Mouse (Mus musculus) hindbrain, embryonic 16.5 days (tissue): ENCODE measurements around the gene Maml2. TPM values are rescaled to one million over a fixed set of nuclear protein-coding genes. Genes with fewer than 3 reads are reported as not detected.

Experiments used
- ATAC-seq: fragments of 200-750 bp; cut with Nextera tagmentation; 2 replicates; pipeline ENCODE4 v1.8.0; 2017; ENCODE audit warnings: moderate TSS enrichment, moderate library complexity
- H3K27ac ChIP-seq: fragments of 300-500 bp; sonication (generic); 2 replicates; pipeline ENCODE4 v1.5.1; 2014; ENCODE audit warnings: low read depth, mild to moderate bottlenecking, control low read depth, low read length, moderate library complexity
- H3K27me3 ChIP-seq: fragments of 300-500 bp; sonication (generic); replicated peaks from 2 replicates; pipeline ENCODE4 v1.6.1; 2014; ENCODE audit warnings: low read length; ENCODE audit not compliant: control insufficient read depth, insufficient read depth
- H3K36me3 ChIP-seq: fragments of 300-500 bp; sonication (generic); 2 replicates; pipeline ENCODE4 v1.6.1; 2014; ENCODE audit warnings: mild to moderate bottlenecking, low read length, moderate library complexity, mixed read lengths; ENCODE audit not compliant: control insufficient read depth, insufficient read depth
- H3K4me1 ChIP-seq: fragments of 300-500 bp; sonication (generic); 2 replicates; pipeline ENCODE4 v1.6.1; 2014; ENCODE audit warnings: low read depth, low read length; ENCODE audit not compliant: control insufficient read depth, insufficient read depth
- H3K4me2 ChIP-seq: fragments of 300-500 bp; sonication (generic); 2 replicates; pipeline ENCODE4 v1.6.1; 2014; ENCODE audit warnings: mild to moderate bottlenecking, low read length, control low read depth, moderate library complexity
- H3K4me3 ChIP-seq: fragments of 300-500 bp; sonication (generic); 2 replicates; pipeline ENCODE4 v1.5.1; 2014; ENCODE audit warnings: mild to moderate bottlenecking, low read length, control low read depth, moderate library complexity
- H3K9ac ChIP-seq: fragments of 300-500 bp; sonication (generic); 2 replicates; pipeline ENCODE4 v1.6.1; 2014; ENCODE audit warnings: low read depth, mild to moderate bottlenecking, control low read depth, low read length, moderate library complexity
- H3K9me3 ChIP-seq: fragments of 300-500 bp; sonication (generic); 2 replicates; pipeline ENCODE4 v1.6.1; 2014; ENCODE audit warnings: mild to moderate bottlenecking, low read length, moderate library complexity; ENCODE audit not compliant: control insufficient read depth
- WGBS: fragments of 180-500 bp; shearing (Covaris S2); extraction: QIAGEN DNeasy Blood & Tissue Kit; methylation state at CpG from one replicate; pipeline ENCODE4 v1.1.7; 2014; 5-methylcytosine and 5-hydroxymethylcytosine counted together
- polyA plus RNA-seq: library from polyadenylated mRNA; unstranded; fragments of >200 nt; fragmentation: Nextera tagmentation; extraction: Ambion mirVana; gene quantifications from 2 replicates; pipeline ENCODE4 v1.2.1, GENCODE M21; 2015

Maml2 gene
- polyA plus RNA-seq, 1 experiment from 2014 or later = 10.8 TPM

DNA sequence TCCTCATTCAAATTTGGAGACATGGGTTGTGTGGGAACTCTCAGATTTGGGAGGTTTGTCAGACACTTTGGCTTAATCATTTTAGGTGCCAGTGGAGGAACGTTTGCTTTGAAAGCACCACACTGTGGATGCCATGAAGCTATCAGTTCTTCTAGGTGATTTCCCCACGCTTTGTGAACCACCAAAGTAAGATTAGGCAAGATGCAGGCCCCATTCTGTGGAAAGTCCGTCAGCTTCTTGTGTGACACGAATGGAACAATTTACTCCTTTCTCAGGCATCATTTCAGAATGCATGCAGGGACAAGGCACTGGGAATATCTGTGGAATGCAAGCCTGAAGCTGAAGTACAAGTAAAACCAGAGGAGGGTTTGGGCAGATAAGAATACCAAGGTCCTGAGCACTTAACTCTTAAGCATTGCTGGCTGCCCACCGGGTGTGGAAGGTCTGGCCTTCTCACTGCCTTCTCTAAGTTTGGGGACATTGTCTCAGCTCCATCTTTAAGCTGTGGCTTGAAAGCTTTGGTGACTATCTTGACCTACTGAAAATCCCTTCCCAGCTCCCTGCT lies 23.1 kb downstream of the Maml2 start:
- H3K4me2 ChIP-seq = no peak overlapping the region
- H3K4me1 ChIP-seq = no peaks in the 10 kb centered on the region
- no peaks in the 10 kb centered on the region for H3K36me3 ChIP-seq
- H3K9me3 ChIP-seq = no peaks in the 10 kb centered on the region
- no peak overlapping the region for H3K9ac ChIP-seq
- no peaks in the 10 kb centered on the region for H3K27me3 ChIP-seq
- H3K4me3 ChIP-seq = no peak overlapping the region
- H3K27ac ChIP-seq = no peak overlapping the region
- ATAC-seq = no peak
- 88% methylated on average over 5 of the region's 5 CpGs for WGBS

- Histone ChIP-seq H3K9me3 (no peaks in the 10 kb centered on the region), H3K4me1 (no peaks in the 10 kb centered on the region), H3K27ac (no peak overlapping the region), H3K9ac (no peak overlapping the region), H3K4me2 (no peak overlapping the region), H3K27me3 (no peaks in the 10 kb centered on the region), H3K4me3 (no peak overlapping the region), H3K36me3 (no peaks in the 10 kb centered on the region)
- ATAC-seq = no peak
- 68% methylated on average over 2 of the region's 2 CpGs for WGBS
Measured at GRCm38 (mm10) chr9:13323074-13323473, 25.3 kb downstream of the Maml2 start.

DNA sequence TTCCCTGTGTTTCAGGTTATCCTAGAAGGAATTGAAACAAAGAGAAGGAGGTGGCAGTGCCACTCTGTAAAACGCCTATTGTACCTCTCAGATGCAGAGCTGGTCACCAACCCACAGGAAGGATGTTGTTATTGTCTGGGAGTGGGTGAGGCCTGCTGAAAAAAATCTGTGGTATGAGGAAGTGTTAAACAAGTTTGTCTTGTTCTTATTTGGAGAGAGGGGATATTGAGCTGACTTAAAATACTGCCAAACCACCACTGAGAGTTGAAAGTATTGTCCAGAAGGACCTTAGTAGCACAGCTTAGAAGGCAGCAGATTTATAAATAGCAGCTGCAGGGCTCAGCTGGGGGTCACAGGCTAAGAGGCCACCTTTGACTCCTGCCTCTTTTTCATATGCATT lies 25.9 kb downstream of the Maml2 start:
- Histone ChIP-seq H3K4me3 (no peak overlapping the region), H3K4me2 (no peak overlapping the region), H3K36me3 (no peaks in the 10 kb centered on the region), H3K9me3 (no peaks in the 10 kb centered on the region), H3K4me1 (no peaks in the 10 kb centered on the region), H3K9ac (no peak overlapping the region), H3K27ac (no peak overlapping the region), H3K27me3 (no peaks in the 10 kb centered on the region)
- 31% methylated on average over 1 of the region's 1 CpGs for WGBS
- no peak for ATAC-seq

GRCm38 (mm10) chr9:13414230-13414766 lies 116.5 kb downstream of the Maml2 start:
- H3K27ac ChIP-seq = no peak overlapping the region
- H3K4me1 ChIP-seq = no peaks in the 10 kb centered on the region
- no peak overlapping the region for H3K4me2 ChIP-seq
- H3K9ac ChIP-seq = no peak overlapping the region
- no peak for ATAC-seq
- no peaks in the 10 kb centered on the region for H3K27me3 ChIP-seq
- no peaks in the 10 kb centered on the region for H3K9me3 ChIP-seq
- no peak overlapping the region for H3K4me3 ChIP-seq
- no peaks in the 10 kb centered on the region for H3K36me3 ChIP-seq

DNA sequence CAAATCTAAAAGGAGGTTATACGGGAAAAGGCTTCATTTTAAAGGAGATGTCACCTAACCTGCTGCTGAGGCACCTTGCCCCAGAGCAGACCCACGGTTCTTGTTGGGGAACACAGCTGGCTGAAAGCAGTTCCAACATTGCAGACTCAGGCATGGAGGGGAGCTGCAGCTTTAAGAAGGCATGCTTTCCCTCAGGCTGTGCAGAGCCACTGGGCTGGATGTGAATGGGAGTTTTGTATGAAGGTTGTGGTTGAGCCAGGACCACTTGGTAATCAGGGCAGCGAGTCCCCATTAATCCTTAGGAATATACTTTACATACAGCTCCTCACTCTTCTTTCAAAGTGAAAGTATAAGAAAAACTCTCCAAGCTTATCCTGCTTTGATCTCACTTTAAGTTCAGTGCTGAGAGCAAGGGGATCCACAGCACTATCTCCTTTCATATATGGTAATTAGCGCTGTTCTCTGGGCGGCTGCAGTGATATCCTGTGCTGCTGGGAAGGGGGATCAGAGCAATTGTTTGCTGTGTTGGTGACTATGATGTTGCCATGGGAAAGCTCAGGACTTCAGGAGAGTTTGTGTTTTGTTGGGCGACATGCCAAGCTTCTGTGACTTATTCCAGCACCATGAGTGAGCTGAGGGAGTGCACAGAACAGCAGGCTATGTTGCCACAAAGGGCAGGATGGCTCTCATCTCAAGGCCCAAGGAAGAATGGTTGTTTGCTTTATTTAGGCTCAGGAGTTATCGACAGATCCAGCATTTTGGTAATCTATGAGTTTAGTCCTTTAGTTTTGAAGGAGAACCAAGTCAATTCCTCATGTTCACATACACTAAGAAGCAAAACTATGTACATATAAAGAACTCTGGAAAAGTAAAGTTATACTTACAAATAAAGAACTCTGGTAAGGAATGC lies 127.5 kb downstream of the Maml2 start:
- ATAC-seq = peak; percentile 95
- Histone ChIP-seq H3K9ac (no peak overlapping the region; the same call in 1 of the 2 replicates), H3K27me3 (no peaks in the 10 kb centered on the region), H3K36me3 (no peaks in the 10 kb centered on the region), H3K27ac (peak overlapping the region; percentile 71), H3K4me1 (peaks cover 11% of the 10 kb centered on the region), H3K4me2 (peak overlapping the region; percentile 32), H3K4me3 (no peak overlapping the region), H3K9me3 (no peaks in the 10 kb centered on the region)
- WGBS = 9% methylated on average over 7 of the region's 7 CpGs

DNA sequence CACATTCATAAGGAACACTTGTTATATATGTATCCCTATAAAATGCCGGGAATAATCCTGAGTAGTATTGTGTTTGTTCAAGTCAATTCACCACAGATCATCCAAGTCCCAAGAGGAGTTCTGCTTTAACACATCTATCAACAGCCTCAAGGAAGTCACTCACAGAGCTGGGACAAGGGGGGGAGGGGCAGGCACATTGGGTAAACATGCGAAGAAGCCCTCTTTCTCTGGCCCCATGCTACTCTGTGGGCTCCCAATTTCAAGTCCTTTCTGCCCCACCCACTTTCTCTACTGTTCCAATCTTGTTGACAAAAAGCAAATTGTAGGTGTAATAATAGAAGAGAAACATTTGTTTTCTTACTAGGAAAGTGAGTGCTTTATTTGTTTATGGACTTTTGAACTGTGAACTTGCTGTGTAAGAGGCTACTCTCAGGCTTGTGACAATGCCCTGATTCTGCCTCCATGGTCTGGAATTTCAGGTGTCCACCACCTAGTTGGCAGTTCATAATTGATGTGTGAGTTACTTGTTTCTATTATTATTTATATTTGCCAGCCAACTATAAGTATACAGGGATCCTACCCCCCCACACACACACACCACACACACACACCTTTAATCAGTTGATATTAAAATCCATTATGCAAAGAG lies 131.8 kb downstream of the Maml2 start:
- no peaks in the 10 kb centered on the region for H3K9me3 ChIP-seq
- 55% methylated on average over 2 of the region's 2 CpGs for WGBS
- no peak overlapping the region for H3K9ac ChIP-seq
- peaks cover 11% of the 10 kb centered on the region for H3K4me1 ChIP-seq
- no peaks in the 10 kb centered on the region for H3K36me3 ChIP-seq
- ATAC-seq = no peak
- no peak overlapping the region for H3K27ac ChIP-seq
- H3K27me3 ChIP-seq = no peaks in the 10 kb centered on the region
- H3K4me3 ChIP-seq = no peak overlapping the region
- no peak overlapping the region for H3K4me2 ChIP-seq

DNA sequence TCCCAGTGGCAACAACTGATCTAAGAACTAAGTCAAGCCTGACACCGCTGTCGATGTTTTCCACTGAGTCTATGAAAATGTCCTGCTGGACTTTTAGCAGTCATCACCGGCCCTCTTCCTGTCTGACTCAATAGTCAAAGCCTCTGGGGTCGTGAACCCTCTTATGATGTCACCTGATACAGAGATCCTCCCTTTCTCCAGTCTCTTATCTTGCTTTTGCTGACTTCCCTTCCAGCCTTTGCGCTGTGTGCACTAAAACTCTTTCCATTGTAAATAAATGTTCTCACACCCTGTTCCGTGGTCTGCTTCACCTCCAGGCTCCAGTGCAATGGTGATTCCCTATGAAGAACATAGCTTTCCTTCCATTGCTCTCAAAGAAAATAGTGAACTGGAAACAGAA lies 132.5 kb downstream of the Maml2 start:
- 85% methylated on average over 6 of the region's 6 CpGs for WGBS
- H3K4me3 ChIP-seq = no peak overlapping the region

GRCm38 (mm10) chr9:13430744-13431143 lies 133.0 kb downstream of the Maml2 start:
- peaks cover 2% of the 10 kb centered on the region for H3K4me1 ChIP-seq
- no peaks in the 10 kb centered on the region for H3K36me3 ChIP-seq
- H3K4me2 ChIP-seq = no peak overlapping the region
- no peak for ATAC-seq
- no peaks in the 10 kb centered on the region for H3K9me3 ChIP-seq
- no peak overlapping the region for H3K4me3 ChIP-seq
- no peaks in the 10 kb centered on the region for H3K27me3 ChIP-seq
- H3K27ac ChIP-seq = no peak overlapping the region
- no peak overlapping the region for H3K9ac ChIP-seq

More for the DNA sequence above, 132.5 kb downstream of the Maml2 start:
- H3K9me3 ChIP-seq = no peaks in the 10 kb centered on the region
- peaks cover 5% of the 10 kb centered on the region for H3K4me1 ChIP-seq
- no peak overlapping the region for H3K27ac ChIP-seq
- H3K27me3 ChIP-seq = no peaks in the 10 kb centered on the region
- ATAC-seq = no peak
- no peak overlapping the region for H3K9ac ChIP-seq
- no peaks in the 10 kb centered on the region for H3K36me3 ChIP-seq
- H3K4me2 ChIP-seq = no peak overlapping the region

- H3K9ac ChIP-seq = no peak overlapping the region
- no peaks in the 10 kb centered on the region for H3K36me3 ChIP-seq
- no peak overlapping the region for H3K4me3 ChIP-seq
- WGBS = 76% methylated on average over 3 of the region's 3 CpGs
- H3K4me2 ChIP-seq = no peak overlapping the region
- peaks cover 2% of the 10 kb centered on the region for H3K4me1 ChIP-seq
- no peaks in the 10 kb centered on the region for H3K9me3 ChIP-seq
- ATAC-seq = 0 out of 2 replicates have a peak, but pooled peaks have one; percentile 45
- H3K27ac ChIP-seq = no peak overlapping the region
- no peaks in the 10 kb centered on the region for H3K27me3 ChIP-seq
Measured at GRCm38 (mm10) chr9:13431646-13432045, 133.9 kb downstream of the Maml2 start.
